Mouse (Mus musculus) retina, postnatal 1 day (tissue): ENCODE measurements around the gene Sctr.

Experiments
- DNase-seq: peaks from one replicate; pipeline ENCODE4 v3.0.0-alpha.2; 2012

Gene Sctr

DNA sequence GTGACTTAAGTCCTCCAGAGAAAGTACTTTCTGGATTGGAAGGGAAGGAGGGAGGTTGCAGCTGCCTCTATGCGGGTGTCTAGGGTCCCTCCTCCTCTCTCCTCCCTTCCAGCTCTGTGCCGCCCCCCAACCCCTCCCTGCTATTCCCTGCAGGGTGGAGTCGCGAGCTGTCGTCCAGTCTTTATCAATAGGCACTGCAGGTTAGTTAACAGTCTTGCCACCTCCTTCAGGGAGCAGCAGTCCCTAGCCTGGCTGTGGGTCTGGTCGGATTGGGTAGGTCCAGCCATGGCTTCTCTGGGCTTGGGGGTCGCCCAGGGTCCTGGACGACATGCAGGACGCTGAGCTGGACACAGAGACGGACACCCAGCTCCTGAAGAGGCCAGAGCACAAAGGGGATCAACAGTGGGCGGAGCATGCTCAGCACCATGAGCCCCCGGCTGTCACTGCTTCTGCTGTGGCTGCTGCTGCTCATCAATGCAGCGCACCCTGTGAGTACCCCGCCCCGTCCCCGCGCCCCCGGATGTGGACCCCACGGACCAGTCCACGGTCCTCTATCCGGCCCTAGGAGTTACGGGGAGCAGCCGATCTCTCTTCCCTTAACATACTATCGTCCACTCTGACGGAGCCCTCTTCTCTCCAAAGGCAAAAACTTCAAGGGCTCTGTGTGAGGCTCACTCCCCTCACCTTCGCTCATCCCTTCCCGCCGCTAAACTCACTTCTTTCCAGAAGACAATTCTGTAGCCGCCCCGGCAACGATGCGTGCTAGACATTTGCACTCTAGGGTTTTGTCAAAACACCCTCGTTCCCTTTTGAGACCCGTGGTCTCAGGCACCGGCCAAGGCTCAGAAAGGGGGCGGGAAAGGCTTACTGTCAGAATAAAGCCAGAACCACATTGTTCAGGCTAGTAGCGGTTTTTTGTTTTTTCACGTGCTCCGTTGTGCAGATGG, at the start of gene Sctr:
Gene Sctr, plus strand, starts transcription at position 51 of the 947 bp plus-strand sequence.
- DNase-seq: peak; percentile 80

DNA sequence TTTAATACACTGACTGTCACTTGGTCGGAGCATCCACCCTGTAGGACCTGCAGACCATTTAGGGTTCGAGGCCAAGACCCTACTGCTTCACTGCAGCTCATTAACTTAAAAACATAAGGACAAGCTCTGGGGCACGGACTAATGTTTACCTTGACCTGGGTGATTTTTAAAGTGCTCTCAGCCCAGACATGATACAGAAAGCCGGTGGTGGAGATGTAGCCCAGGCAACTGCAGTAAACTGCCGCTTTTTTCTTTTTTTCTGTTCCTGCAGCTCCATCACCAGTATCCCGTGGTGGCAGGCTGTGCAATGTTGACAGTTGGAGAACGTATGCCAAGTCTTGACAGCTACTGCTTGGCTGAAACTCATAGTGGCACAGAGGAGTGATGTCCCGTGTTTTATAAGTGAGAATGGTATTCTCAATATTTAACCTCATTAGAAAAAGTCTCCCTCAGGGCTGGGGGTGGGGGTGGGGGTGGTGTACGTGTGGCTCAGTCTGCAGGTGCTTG, 48.9 kb upstream of the Sctr start:
- no peak for DNase-seq

- no peak for DNase-seq
Measured at GRCm38 (mm10) chr1:119959464-119959863, 47.2 kb upstream of the Sctr start.

- no peak for DNase-seq
Measured at GRCm38 (mm10) chr1:119959920-119960319, 46.8 kb upstream of the Sctr start.

GRCm38 (mm10) chr1:119965804-119966514, 40.7 kb upstream of the Sctr start:
- no peak for DNase-seq

GRCm38 (mm10) chr1:119973117-119973516, 33.6 kb upstream of the Sctr start:
- no peak for DNase-seq

GRCm38 (mm10) chr1:119975141-119975540, 31.6 kb upstream of the Sctr start:
- no peak for DNase-seq

GRCm38 (mm10) chr1:119986555-119986954, 20.1 kb upstream of the Sctr start:
- DNase-seq: no peak

- DNase-seq: peak; percentile 89
Measured at GRCm38 (mm10) chr1:119996798-119997581, 9.7 kb upstream of the Sctr start, which contains the start of gene Cfap221. Gene Cfap221 (minus strand): TSS chr1:119997234.

DNA sequence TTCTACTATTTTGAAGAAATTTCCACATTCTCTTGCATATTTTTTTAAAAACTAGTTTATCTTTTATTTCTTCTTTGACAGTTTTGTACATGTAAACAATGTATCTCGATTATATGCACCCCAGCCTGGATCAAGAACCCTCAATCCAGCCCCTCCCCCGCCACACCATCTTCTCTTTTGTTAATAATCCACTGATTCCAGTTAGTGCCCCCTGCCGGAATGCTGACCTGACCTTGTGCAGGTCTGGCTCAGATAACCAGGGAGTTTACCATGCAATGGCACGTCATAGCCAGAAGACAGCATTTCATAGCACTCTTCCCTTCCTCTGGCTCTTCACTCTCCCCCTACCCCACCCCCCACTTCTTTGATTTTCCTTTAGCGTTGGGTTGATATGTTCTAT, 9.1 kb upstream of the Sctr start:
- peak; percentile 61 for DNase-seq

GRCm38 (mm10) chr1:120007851-120008588, 1.3 kb downstream of the Sctr start:
- DNase-seq: no peak

GRCm38 (mm10) chr1:120012638-120013037, 5.9 kb downstream of the Sctr start:
- DNase-seq: no peak

DNA sequence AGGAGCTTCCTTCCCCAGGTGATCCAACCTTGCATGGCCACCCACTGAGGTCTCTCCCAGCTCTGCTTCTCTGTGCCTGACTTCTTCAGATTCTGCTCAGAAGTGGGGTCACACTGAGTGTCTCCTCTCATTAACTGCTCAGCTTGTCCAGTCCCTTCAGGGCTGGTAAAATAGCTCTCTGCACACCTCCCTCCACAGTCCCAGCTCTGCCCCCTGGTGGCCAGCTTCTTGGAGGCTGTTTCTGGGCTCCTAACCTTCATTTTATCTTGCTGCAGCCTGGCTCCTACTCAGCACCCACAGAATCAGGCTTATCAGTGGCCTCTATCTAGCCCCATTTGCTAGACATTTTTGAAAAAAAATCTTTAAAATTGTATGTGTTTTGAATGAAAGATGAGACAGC, 6.4 kb downstream of the Sctr start:
- DNase-seq: peak; percentile 75

GRCm38 (mm10) chr1:120016240-120016639, 9.5 kb downstream of the Sctr start:
- DNase-seq: no peak

DNA sequence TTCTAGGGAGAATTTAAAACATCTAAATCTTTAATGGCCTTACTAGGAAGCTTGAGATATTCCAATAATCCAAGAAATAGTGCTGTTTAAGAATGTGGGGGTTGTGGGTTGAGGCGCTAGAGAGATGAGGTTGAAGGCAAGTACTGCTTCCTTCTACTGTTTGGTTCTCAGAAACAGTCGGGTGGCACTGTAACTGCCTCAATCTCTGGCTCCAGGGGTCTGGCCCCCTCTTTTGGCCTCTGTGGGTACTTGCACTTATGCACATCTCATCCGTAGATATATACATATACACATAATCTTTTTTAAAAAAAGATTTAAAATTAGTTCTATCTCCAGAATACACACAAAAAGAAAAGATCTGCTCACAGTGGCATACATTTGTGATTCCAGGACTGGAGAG, 12.2 kb downstream of the Sctr start:
- no peak for DNase-seq

DNA sequence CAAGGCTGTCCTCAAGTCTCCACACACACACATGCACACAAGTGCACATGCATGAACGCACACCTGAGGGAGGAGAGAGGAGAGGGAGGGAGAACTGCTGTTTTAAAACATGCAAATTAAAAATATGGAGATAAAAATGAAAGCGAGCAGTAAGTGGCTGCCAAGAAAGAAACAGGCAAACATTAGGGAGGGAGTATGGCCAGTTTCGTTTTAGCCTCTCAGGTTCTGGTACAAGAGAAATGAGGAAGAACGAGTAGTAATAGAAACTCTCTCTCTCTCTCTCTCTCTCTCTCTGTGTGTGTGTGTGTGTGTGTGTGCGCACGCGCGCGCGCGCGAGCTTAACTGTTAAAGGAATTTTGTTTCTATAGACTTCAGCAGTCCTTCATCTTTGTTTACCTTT, 12.7 kb downstream of the Sctr start:
- no peak for DNase-seq

GRCm38 (mm10) chr1:120020322-120020897, 13.7 kb downstream of the Sctr start:
- no peak for DNase-seq

GRCm38 (mm10) chr1:120021951-120022350, 15.3 kb downstream of the Sctr start:
- DNase-seq: no peak

- DNase-seq: no peak
Measured at GRCm38 (mm10) chr1:120024331-120025049, 17.8 kb downstream of the Sctr start.

DNA sequence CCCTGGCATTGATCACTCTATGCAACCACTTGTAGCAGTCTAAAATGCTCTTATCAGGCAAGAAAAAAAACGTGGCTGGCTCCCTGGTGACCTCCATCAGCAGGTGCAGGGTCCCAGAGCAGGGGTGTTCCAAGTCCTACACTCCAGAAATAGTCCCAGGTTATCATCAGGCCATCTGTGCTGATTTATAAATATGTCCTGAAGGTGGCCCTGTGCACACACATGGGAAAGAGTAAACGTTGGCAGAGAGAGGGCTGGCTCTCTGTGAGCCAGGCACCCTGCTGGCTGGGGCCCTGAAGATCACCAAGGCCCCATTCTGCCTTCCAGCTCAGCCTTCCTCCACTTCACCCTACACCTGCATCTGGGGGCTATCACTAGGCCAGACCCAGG, 18.4 kb downstream of the Sctr start:
- DNase-seq: no peak

DNA sequence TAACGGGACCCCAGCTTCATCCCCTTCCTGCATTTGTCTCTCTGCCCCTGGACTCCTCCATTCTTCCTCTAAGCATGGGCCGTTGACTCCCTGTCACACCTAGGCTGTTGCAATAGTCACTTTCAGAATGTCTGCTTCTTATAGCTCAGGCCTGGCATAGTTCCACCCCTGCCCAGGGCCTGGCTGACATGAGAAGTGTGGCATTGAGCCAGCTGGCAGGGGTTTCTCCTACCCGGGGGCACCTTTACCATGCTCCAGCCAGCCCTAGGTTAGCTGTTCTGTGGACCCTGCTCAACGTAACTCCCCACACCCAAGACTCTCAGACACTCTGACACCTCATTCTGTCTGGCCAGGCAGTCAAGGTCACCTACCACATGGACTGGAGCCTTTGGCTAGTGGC, 21.0 kb downstream of the Sctr start:
- no peak for DNase-seq
